Mouse (Mus musculus) kidney, postnatal 14 days (tissue): ENCODE results near the gene Cmtm4.

Experiments
- DNase-seq: peaks from one replicate; pipeline ENCODE4 v3.0.0; 2022; ENCODE audit warnings: mixed read lengths

Gene Cmtm4

DNA sequence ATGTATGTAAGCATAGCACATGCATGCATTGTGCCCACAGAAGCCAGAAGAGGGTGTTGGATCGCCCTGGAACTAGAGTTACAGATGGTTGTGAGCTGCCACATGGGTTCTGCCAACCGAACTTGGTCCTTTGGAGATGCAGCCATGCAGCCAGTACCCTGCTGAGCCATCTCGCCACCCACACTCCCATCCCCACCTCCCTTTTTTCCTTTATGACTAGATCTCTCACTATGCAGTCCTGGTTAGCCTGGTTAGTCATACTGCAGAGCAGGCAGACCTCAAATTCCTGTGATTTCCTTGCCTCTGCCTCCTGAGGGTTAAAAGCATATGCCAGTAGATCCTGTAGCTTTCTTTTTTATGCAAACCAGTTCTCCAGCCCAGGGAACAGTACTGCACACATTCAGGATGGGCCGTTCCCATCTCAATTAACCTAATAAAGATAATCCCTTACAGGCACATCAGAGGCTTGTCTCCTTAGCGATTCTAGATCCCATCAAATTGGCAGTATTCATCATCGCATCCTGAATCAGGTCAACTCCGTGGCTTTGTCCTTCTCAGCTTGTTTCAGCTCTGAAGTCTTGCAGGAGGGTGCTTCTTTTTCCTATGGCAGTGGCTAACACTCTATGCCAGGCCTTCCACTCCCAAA is 15.1 kb upstream of the Cmtm4 start:
- DNase-seq: no peak

DNA sequence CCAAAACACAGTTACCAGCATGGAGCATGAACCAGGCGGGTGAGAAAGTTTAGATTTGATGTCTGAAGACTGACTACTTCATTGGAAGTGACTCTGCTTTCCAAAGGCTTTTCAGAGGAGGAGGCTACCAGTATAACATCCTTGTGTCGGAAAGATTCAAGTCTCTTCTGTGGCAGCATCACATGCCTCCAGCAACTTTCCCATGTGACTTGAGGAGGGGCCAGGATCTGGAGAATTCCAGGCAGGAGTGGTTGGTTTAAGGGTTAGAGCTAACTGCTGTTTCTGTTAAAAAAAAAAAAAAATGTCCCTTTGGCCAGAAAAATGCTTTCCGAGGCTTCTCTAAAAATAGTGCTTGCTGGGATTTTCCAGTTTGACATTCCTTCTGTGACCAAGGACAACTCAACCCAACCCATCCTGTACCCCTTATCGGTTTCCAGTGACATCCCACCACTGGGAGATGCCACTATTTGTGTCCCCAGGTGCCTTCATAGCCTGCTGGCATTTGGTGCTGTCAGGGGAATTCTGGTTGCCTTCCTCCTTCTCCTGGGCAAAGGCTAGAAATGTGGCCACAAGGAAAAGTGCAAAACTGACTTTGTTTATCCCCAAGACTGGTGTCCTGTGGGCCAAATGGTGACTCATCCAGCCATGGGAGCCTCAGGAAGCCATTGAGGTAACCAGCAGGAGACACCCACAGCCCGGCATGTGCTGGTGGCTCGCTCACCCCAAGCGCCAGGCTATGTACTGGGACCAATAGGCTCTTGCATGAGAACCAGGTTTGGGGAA is 12.9 kb upstream of the Cmtm4 start:
- DNase-seq: no peak

DNA sequence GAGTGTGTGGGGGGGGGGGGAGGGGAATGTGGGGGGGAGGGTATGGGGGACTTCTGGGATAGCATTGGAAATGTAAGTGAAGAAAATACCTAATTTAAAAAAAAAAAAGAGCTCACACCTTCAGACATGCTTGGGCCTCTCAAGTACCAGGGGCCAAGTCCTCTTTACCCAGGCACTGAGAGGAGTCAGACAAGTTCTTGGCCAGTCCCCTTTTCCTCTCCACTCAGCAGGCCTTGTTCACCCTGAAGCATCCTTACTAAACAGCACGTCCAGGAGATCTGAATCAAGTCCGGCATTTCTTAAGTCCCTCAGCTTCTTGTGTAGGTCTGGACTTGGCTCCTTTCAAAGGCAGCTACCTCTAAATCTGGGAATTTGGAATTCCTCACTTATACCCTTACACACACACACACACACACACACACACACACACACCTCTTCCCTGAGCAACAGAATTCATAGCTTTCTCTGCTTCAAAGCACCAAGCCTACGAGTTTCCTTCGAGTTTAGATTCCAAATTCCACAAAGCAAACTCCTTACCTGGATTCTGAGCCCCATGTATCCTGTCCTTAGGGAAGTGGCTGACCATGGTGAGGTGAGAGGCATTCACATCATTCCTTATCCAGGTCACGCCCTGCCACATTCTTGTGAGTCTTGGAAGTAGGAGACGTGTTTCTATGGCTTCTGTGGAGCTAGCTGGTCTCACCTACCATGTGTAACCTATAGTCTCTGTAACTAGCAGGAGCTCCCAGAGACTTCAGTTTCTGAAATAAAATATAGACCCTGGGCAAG is 10.9 kb upstream of the Cmtm4 start:
- DNase-seq: no peak

DNA sequence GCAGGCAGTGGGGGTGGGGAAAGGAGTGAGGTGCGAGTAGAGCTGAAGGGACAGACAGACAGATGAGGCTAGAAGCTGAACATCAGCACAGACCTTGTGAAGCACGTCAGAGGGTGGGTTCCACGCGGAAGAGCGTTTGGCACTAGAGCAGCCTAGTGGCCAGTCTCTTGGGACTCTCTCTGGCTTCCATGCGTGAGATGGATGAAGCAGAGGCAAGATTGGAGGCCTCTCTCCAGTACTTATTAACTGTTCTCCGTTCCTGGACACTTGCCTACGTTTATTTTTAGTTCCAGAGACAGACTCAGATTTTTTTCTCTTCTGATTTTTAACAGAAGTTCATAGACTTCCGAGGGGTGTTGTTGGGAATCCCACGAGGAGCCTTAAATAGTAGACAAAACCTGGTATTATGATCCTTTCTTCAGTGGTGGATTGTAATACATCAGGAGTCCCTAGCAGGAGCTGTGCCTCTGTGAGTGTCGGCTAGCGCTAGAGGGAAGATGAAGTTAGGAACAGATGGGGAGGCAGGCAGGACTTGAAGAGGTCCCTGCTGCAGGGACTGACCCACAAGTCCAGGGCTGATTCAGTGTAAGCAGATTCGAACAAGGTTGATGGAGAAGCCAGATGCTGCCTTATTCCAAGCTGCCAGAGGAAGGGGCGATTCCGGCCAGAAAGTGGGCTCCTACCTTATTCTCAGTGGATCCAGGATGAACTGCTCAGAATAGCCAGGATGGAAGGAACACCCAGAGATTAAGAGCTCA is 10.0 kb upstream of the Cmtm4 start:
- peak; percentile 43 for DNase-seq

DNA sequence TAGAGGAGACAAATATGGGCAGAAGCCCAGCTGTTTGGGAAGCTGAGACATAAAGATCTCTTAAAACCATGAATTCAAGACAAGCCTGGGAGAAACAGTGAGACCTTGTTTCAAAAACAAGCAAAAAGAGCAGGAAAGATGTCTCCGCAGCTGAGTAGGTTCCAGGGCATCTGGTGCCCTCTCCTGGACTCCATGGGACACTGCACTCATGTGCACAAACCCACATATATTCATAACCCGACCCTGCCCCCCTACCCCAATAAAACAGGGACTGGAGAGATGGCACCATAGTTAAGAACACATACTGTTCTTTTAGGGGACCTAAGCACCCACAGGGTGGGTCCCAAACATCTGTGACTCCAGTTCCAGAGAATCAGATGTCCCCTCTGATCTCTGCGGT is 8.0 kb upstream of the Cmtm4 start:
- DNase-seq: no peak

DNA sequence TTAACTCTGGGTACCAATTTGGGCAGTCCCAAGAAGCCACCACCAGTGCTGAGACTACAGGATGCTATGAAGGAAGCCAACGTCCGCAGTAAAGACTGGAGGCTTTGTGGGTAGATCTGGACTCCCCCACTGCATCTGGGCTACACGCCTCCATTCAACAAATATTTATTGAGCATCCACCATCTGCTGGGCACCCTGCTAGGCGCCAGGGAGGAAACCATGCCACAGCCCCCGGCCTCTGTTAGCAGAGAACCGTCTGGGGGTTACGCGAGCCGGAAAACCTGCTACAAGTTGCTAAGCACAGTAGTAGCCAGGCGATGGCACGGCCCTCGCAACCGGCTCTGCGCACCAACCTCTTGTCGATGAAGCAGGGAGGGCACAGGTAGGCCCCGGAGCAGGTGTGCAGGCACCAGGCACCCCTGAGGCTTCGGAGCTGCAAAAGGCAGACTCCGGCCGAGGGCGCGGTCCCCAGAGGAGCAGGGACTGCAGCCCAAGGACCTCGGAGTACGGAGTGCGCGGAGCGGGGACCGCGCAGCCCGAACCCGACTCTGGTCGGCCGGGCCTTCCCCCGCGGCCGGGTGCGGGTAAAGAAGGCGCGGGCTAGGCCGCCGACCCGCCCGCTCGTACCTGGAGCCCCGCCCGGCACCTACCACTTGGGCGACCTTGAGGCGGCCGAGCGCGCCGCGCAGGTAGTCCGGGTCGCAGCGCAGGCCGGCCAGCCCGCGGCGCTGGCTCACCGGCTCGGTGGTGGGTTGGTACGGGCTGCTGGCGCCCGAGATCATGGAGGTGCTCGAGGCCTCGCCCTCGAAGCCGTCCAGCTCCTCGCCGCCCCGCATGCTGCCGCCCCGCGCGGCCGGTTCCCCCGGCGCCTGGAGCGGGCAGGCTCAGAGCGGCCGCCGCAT is 555 bp downstream of the Cmtm4 start:
- DNase-seq: peak; percentile 67

DNA sequence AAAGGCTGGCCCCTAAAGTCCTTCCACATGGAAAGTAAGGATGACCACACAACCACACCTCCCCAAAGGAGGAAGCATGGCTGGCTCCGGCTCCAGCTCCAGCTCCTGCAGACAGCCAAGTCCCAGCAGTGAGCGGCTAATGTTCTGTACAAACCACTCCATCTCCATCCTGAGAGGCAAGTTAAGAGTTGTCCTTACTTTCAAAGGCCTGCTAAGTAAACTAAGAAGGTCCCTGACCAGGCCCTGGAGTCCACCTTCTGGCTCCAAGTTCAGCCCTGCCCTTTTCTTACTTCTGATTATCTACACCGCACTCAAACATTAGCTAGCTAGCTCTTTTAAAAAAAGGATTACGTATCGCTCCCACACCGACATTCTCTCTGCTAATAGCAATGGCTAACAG is 1.8 kb downstream of the Cmtm4 start:
- no peak for DNase-seq

DNA sequence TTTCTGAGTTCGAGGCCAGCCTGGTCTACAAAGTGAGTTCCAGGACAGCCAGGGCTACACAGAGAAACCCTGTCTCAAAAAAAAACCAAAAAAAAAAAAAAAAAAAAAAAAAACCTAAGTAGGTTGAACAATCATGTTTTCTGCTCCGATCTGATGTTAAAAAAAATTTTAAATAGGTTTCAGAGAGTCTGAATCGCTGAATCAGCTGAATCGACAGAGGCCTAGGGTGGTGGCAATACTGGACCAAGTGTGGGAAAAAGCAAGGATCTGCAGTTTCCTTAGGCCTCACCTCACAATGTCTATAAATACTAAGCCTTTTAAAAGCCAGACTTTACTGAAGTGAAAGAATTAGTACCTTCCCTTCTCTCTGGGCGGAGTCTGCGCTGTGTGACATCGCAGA is 2.5 kb downstream of the Cmtm4 start:
- no peak for DNase-seq

DNA sequence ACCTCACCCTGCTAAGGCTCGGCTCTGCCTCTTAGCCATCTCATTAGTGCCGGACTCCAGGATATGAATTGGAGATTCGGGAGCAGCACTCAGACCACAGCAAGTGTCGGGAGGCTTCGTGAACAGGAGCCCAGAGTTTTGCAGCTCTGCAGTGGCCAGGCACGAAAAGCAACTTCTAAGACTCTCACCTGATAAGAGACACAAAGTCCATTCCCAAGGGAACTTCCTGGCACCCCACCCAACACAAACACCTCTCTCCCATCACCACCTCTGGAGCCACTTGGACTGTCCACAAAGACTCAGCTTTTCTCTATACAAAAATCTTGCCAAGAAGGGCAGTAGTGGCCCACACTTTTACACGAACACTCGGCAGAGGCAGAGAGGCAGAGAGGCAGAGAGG is 5.4 kb downstream of the Cmtm4 start:
- no peak for DNase-seq

DNA sequence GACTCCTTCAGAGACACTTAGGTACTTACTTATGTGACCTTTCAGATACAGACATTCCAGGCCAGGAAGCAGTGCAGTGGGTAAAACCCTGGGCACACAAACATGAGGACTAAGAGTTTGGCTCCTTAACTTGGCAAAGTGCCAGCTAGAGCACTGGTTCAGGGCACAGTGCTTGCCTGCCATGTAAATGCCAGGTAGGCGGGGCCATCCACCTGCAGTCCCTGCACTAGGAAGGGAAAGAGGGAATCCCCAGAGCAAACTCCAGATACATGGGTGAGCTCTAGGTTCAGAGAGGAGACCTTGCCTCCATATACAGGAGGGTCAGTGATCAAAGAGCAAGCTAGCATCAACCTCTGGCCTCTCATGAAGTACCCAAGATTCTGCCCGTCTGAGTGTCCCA is 7.6 kb downstream of the Cmtm4 start:
- peak; percentile 89 for DNase-seq

DNA sequence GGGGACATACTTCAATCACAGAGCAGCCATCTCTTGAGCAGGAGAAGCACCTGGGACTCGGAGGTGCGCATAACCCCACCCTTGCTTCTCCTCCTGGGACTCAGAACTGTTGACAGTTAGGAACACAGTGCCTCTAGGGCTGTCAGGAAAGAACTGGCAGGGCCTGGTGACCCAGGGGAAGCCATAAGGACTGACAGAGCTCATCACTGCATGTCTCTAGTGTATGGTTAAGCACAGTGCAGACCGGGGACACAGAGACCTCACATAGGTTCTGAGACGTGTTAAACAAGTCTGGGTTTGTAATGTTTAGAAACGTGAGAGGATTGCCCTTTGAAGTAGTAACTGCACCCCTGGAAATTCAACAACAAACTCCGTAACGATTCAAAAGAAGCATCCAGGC is 8.1 kb downstream of the Cmtm4 start:
- DNase-seq: no peak

DNA sequence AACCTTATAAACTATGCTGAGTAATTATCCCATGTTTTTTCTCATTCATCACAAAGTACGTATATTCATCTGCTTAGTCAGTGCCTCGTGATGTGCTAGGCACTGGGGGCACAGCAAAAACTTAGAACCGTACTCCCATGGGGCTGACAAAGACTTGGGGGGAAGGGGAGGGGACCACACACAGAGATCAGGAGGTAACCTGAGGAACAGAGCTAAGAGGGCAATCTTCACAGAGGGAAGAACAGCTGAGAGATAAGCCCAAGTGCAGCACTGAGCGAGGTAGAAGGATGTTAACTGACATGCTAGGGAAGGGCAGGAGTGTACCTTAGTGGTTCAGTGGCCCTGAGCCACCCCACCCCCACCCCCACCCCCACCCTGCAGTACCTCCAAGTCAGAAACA is 8.9 kb downstream of the Cmtm4 start:
- no peak for DNase-seq

DNA sequence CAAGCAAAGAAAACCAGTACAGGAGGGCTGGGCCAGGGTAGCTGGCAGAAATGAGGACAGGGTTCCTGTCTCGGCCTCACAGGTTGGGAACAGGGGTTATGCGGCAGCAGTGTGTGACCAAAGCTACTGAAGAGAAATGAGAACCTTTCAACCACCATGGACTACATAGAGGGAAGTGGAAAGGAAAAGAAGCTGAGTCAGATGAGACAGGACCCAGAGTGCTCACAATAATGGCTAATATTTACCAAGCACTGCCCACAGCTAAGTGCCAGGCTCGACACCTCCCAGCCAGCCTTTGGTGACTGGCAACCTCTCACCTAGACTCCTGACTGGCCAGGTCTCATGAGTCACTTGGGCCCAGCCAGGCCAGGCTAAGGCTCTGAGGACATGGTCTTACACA is 11.6 kb downstream of the Cmtm4 start:
- DNase-seq: peak; percentile 81

DNA sequence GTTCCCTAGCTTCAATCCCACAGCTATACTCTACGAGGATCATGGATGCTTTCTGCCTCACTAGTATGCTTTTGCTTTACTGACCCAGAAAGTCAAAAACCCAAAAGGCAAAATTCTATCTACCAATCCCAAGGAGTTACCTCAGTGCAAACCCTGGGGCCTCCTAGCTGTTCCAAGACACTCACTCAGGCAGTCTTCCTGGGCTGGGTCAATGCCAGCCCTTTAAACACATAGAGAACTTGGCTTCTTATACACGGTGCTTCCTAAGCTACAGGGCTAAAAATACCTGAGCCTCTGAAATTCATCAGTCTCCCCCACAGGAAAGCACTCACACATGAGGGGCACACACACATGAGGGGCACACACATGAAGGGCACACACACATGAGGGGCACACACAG is 12.3 kb downstream of the Cmtm4 start:
- DNase-seq: peak; percentile 24

DNA sequence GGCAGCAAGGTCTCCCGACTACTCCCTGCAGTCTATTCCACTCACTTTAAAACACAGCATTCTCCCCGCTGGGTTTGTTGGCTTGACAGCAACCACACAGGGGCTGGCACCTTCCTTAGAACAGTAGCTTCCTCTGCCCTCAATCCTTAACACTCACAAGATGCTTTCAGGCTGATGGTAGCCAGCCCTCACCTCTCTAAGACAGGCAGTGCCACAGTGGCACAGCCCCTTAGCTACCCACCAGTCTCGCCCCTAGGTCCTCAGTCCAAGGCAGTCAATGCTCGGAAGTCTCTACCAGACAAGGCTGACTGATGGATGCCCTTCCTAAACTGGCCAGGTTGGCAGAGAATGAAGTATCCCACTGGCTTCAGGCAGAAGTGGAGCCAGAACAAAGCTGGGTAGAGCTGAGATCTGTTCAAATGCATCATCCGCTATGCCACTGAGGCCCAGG is 14.6 kb downstream of the Cmtm4 start:
- no peak for DNase-seq

DNA sequence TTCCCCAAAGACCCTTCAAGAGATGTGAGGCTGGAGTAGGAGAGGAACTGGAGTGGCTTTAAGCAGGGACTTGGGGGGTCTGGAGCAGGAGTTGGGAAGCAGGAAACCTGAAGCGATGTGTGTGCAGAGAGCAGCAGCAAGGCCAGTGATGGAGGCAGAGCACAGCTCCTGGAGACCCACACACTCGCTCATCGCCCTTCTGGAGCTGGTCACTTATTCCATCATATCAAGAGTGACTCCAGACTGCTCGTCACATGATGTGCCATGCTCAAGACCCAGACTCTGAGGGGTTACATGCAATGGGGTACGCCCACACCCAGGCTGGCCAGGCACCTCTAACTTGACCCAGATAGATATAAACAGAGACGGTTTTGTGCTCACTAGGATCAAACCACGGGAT is 15.3 kb downstream of the Cmtm4 start:
- DNase-seq: no peak

DNA sequence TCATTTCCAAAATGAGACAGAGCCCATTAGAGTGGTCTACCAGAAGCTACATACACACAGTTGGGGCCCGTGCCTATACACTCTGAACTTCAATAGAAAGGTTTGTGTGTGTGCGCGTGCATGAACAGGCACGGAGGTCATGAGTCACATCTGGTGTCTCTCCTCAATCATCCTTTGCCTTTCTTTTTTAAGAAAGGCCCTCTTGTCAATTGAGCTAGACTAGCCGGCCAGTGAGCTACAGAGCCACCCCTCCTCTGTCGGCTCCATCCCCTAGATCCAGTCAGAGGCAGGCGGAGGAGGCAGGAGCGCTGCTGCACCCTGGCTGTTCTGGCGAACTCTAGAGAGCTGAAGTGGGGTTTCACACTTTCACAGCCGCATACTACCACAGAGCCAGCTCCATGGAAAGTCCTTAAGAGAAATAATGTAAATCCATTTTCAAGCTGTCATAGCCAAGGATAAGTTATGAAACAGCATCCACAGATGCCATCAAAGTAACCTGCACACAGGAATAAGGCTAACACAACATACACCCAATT is 16.2 kb downstream of the Cmtm4 start:
- no peak for DNase-seq

DNA sequence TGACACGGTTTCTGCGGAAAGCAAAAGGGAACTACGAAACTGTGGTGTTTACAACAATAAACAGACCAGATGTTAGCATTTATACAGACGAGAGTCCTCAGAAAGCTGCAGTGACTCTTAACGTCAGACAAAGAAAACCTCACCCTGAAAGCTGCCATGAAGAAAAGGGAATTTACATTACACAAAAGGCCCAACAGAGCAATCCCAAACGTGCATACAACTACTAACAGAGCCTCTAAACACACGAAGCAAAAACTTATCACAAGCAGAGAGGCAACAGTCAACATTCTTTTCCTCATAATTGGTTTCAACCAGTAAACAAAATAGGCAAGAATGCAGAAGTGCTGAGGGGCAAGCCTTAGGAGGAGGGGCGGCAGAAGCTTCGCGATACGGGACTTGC is 18.9 kb downstream of the Cmtm4 start:
- no peak for DNase-seq

DNA sequence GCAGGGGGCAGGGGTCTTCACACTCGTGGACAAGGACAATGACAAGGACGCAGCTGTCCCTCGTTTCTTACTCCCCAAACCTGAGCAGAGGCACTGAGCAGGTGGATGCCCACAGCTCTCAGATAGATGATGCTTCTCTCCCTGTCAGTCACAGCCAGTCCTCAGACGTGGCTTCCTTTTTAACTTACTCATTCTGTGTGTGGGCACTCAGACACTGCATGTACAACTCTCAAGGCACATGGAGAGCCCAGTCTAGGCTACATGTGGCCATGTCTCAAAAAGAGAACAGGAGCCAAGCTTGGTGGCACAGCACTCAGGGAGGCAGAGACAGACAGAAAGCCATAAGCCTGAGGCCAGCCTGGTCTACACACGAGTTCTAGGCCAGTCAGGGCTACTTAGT is 19.6 kb downstream of the Cmtm4 start:
- no peak for DNase-seq

DNA sequence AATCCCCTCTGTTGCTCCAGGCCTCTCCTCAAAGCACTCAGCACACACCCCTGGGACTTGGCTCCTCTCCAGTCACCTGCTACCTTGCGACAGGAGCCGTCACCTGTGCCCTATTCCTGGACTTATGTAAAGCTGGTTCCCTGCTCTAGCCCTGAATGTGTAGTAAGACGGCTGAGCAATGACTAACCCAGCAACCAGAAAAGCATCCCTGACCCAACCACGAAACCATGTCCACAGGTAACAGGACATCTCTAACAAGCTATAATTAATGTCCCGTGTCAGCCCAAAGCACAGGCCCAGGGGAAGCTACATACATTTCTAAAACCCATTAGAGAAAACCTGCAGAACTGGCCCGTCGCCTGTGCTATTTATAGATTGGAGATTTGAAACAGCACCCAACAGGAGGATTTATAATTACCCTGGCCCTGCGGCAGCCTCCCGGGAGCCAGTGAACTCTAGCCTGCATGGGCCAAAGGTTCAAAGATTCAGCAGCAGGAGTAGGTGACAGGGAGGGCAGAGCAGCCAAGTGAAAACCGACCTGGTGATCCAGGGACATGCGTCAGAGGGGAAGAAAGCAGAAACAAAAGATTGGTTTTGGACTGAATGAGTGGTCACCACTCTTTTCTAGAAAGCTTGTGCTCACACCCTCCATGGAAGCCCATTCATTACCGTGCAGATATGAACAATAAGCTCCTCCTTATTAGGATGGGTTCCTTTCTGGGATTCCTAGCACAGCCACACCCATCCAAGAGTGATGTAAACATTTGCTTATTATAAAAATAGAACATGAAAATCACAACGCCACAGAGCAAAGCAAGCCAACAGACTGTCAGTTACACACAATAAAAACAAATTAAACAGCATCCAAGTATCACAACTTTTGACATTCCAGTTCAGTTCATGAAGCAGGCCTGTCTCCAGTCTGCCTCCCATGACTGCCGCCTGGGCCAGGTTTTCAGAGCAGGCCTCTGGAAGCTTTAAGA is 20.5 kb downstream of the Cmtm4 start:
- peak; percentile 89 for DNase-seq
